Mouse (Mus musculus) hindlimb bud, embryonic 11.5 days (tissue): ENCODE measurements at regions not wholly inside any gene's neighbourhood (a gene's known extent, or its start where the extent isn't known, plus 50 kb on each side); places are given as distances from the start of the nearest gene placed in this dataset.

ENCODE experiments used
- DNase-seq: peaks from one replicate; pipeline ENCODE4 v3.0.0-alpha.2; 2012; ENCODE audit warnings: low read depth, low spot score; ENCODE audit errors: extremely low spot score

- peak; percentile 16 for DNase-seq
Measured at GRCm38 (mm10) chr2:50463799-50464198, 167.2 kb upstream of the Mmadhc start.

- no peak for DNase-seq
Measured at GRCm38 (mm10) chr2:50462378-50462777, 165.8 kb upstream of the Mmadhc start.

GRCm38 (mm10) chr2:50456654-50457053, 160.1 kb upstream of the Mmadhc start:
- no peak for DNase-seq

DNA sequence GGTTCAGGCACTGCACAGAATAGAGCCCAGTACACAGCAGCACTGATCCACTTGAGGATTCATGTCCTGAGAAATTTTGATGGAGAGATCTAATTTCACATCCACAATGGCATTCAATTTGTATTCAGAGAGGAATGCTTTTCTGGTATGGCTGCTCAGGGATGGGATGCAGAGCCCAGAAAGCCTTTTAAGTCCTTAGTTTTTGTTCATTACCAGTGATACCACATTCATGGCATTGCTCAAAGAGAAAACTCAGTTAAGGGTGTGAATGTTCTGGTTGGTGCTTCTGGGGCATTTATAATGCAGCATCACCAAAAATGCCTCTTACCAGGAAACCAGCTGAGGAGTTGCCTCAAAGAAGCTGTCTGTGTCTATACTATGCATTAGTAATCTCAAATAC, 151.5 kb upstream of the Mmadhc start:
- DNase-seq, result no peak

DNA sequence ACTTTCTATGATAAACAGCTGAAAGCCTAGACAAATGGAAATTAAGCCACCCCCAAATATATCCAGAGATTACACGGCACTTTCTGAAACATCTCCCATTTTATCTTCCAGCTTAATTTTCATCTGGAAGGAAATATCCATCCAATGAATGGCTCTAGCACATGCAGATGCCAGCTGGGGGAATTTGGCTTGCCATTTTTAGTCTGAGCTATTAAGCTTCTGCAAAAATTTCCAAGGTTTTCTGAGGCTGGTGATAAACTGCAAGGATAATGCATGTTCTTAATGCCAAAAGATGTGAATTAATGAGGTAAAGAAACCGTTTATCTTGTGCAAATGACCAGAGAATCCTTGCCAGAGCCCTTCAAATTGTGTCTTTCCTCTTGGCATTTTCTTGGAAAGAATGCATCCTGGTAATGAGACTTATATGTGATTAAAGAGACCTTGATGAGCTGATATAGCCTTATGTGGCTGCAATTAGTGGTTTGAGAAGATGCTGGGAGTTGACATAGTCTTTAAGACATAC, 149.4 kb upstream of the Mmadhc start:
- no peak for DNase-seq

DNA sequence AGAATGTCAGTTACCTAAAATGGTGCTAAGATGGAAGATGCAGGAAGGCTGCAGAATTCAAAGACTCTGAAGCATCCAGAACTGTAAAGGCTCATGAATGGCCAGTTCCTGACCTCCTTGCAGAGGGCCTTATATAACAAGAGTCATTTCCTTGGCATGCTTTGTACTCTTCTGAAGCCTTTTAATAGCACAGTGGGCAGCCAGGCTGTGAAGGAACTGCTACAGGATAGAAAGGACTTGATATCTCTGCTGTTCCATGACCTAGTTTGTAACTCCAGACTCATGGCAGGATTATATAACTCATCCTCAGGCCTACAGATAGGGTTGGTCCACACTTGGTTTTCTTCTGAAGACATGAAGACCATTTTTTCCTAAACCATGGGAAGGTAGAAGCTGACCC, 143.7 kb upstream of the Mmadhc start:
- no peak for DNase-seq

- DNase-seq, result no peak
Measured at GRCm38 (mm10) chr2:50433166-50433565, 136.6 kb upstream of the Mmadhc start.

DNA sequence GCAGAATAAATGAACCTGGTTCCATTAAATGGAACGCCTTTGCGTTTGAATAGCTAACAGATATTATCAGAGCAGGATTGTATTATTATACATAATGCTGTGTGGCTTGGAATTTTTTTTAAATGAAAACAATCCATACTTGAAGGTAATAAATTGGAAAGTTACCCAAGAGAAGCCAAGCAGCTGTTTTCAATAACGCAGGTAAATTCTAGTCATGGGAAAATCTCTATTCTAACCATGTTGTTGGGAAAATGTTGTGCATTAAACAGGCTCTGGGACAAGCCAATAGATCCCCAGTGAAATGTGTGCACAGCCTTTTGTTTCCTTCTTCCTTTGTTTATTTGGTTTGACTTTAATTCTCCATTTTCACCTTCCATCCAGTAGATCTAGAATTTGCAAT, 128.6 kb upstream of the Mmadhc start:
- DNase-seq, result no peak

- DNase-seq, result peak; percentile 24
Measured at GRCm38 (mm10) chr2:50419648-50420047, 123.0 kb upstream of the Mmadhc start.

DNA sequence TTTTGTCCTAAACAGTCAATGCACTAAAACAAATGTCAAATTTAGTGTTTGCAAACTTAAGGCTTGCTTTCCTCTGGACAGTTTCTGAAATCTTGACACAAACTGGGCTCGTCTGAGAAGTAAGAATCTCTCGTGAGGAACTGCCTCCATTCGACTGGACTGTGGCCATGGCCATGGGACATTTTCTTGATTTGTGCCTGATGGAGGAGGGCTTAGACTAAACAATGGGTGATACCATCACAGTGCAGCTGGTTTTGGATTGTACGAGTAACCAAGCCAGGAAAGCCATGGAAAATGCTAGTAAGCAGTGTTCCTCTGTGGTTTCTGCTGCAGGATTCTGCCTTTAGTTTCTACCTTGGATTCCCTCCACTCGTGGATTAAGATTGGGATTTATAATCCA, 121.0 kb upstream of the Mmadhc start:
- no peak for DNase-seq

- no peak for DNase-seq
Measured at GRCm38 (mm10) chr2:50417135-50417534, 120.5 kb upstream of the Mmadhc start.

- DNase-seq, result no peak
Measured at GRCm38 (mm10) chr2:50416056-50416455, 119.5 kb upstream of the Mmadhc start.

DNA sequence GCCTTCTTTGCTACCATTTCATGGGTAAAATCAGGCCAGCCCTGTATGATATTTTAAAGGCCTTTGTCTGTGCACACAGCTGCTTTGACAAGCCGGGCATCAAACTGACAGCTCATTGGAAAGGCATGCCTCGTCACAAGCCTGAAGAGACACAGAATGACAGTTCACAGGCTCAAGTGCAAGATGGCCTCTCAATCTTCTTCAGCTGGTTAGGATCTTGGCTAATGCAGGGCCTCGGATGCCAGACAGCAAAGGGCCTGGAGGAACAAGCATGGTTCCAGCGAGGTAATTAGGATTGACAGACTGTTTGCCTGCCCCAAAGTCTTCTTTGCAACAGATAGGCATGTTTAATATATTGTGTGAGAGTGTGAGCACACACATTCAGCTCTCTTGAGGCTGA, 109.3 kb upstream of the Mmadhc start:
- DNase-seq, result no peak

- DNase-seq, result no peak
Measured at GRCm38 (mm10) chr2:50403106-50403505, 106.5 kb upstream of the Mmadhc start.

GRCm38 (mm10) chr2:50398576-50398975, 102.0 kb upstream of the Mmadhc start:
- DNase-seq, result no peak

GRCm38 (mm10) chr2:50377609-50378413, 81.2 kb upstream of the Mmadhc start:
- no peak for DNase-seq

DNA sequence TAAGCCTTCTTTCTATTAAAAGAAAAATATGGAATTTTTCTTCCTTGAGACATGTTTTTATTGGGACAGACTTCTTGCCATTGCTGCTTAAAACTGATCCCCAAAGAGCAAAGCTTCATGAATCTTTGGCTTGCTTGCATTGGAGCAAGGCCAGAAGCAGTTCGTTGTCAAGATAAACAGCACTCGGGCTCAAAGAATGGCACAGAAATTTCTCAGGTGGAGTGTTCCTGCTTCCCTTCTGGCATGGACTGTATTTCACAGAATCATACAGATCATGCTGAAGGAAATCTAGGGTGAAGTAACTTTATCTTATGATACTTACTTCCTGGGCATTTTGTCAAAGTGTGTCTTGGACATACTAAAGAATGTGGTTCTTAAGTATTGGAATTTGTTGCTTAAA, 77.0 kb upstream of the Mmadhc start:
- no peak for DNase-seq

DNA sequence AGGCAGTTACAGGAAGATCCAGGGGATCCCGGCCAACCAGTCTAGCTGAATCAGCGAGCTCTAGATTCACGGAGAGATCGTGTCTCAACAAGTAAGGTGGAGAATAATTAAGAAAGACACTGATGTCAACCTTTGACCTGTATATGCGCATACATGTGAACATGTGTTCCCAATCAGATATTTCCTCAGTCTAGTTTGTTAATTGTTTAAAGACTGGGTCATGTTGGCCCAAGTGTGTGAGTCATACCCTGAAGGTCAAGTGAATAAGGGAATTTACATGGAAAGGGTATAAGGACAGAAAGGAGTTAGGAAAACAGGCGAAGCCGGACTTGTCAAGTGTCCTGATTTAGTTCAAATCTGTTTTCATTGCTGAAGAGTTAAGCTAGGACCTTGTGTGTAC, 76.4 kb upstream of the Mmadhc start:
- DNase-seq, result no peak

GRCm38 (mm10) chr2:50368831-50369230, 72.2 kb upstream of the Mmadhc start:
- DNase-seq, result no peak

DNA sequence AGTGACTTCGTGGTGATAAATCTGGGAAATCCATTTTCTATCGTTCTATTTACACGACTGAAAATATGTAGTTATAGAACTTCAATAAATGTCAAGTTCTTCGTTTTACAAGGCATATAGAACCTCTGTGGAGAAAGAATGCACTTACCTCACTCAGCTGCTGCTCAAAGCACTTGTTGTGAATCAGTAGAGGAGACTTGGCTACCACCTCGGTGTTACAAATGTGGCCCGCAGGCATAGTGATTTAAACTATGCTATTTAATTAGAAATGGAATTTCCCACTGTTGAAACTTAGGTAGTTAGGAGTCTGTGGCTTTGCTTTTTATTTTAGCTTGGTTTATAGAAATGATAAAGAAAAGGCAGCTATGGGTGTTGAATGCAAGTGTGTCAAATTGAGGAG, 71.8 kb upstream of the Mmadhc start:
- DNase-seq, result no peak

- no peak for DNase-seq
Measured at GRCm38 (mm10) chr2:50365221-50365620, 68.6 kb upstream of the Mmadhc start.

DNA sequence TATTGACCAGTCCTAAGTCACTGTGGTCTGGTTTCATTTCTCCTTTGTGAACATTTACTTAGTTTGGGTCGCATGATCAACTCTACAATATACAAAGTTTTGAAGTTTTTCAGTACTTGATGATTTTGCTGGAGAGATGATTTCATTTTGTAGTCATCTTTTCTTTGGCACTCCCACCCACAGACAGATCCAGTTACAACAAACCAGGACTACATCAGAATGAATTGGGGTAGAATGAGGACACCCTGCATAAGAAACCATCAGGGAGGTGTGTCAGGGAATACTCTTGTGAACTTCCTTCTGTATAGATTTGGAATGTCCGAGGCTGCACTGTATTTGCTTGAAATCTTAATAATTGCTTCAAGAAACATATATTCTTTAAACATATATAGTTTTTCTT, 59.5 kb upstream of the Mmadhc start:
- DNase-seq, result no peak
